Mouse (Mus musculus): ENCODE data around the gene Upk2. TPM values are rescaled to one million over a fixed set of nuclear protein-coding genes. Genes with fewer than 3 reads are reported as not detected.

The Upk2 gene
- polyA plus RNA-seq, 1 experiment from 2014 or later, result not detected

Other genes with a start within 250 kb of the Upk2 start
- gene Cbl, start 220.9 kb downstream of the Upk2 start, polyA plus RNA-seq (2015; fragmentation: Nextera tagmentation; extraction: Ambion mirVana), result 5.1 and 5.8 TPM in 2 replicates
- not detected in 2 replicates for gene Ccdc153, start 214.3 kb downstream of the Upk2 start, polyA plus RNA-seq (2015; fragmentation: Nextera tagmentation; extraction: Ambion mirVana)
- gene Pdzd3, start 203.5 kb downstream of the Upk2 start, polyA plus RNA-seq (2015; fragmentation: Nextera tagmentation; extraction: Ambion mirVana), result 0.07 TPM in 1 of 2 replicates, not detected in the other
- gene Nlrx1, start 186.4 kb downstream of the Upk2 start, polyA plus RNA-seq (2015; fragmentation: Nextera tagmentation; extraction: Ambion mirVana), result 4.1 and 4.2 TPM in 2 replicates
- gene Abcg4, start 166.4 kb downstream of the Upk2 start, polyA plus RNA-seq (2015; fragmentation: Nextera tagmentation; extraction: Ambion mirVana), result 16.4 and 18.6 TPM in 2 replicates
- 12.7 and 14.2 TPM in 2 replicates for gene Hinfp, start 149.3 kb downstream of the Upk2 start, polyA plus RNA-seq (2015; fragmentation: Nextera tagmentation; extraction: Ambion mirVana)
- gene C2cd2l, start 134.7 kb downstream of the Upk2 start, polyA plus RNA-seq (2015; fragmentation: Nextera tagmentation; extraction: Ambion mirVana), result 9.6 and 10.4 TPM in 2 replicates
- gene Dpagt1, start 129.0 kb downstream of the Upk2 start, polyA plus RNA-seq (2015; fragmentation: Nextera tagmentation; extraction: Ambion mirVana), result 17.9 and 18.4 TPM in 2 replicates
- 226 and 228 TPM in 2 replicates for gene H2afx, start 120.3 kb downstream of the Upk2 start, polyA plus RNA-seq (2015; fragmentation: Nextera tagmentation; extraction: Ambion mirVana)
- gene Hmbs, start 110.7 kb downstream of the Upk2 start, polyA plus RNA-seq (2015; fragmentation: Nextera tagmentation; extraction: Ambion mirVana), result 1,466 and 1,543 TPM in 2 replicates
- 14.6 and 15.1 TPM in 2 replicates for gene Vps11, start 93.3 kb downstream of the Upk2 start, polyA plus RNA-seq (2015; fragmentation: Nextera tagmentation; extraction: Ambion mirVana)
- 14.8 and 17.0 TPM in 2 replicates for gene Hyou1, start 75.5 kb downstream of the Upk2 start, polyA plus RNA-seq (2015; fragmentation: Nextera tagmentation; extraction: Ambion mirVana)
- gene Slc37a4, start 58.1 kb downstream of the Upk2 start, polyA plus RNA-seq (2015; fragmentation: Nextera tagmentation; extraction: Ambion mirVana), result 46.3 and 59.8 TPM in 2 replicates
- 758 and 952 TPM in 2 replicates for gene Rps25, start 47.8 kb downstream of the Upk2 start, polyA plus RNA-seq (2015; fragmentation: Nextera tagmentation; extraction: Ambion mirVana)
- 48.2 and 50.4 TPM in 2 replicates for gene Trappc4, start 47.4 kb downstream of the Upk2 start, polyA plus RNA-seq (2015; fragmentation: Nextera tagmentation; extraction: Ambion mirVana)
- gene Ccdc84, start 36.4 kb downstream of the Upk2 start, polyA plus RNA-seq (2015; fragmentation: Nextera tagmentation; extraction: Ambion mirVana), result 12.6 and 13.6 TPM in 2 replicates
- gene Foxr1, start 13.8 kb downstream of the Upk2 start, polyA plus RNA-seq (2015; fragmentation: Nextera tagmentation; extraction: Ambion mirVana), result 0.06 TPM in 1 of 2 replicates, not detected in the other
- gene Bcl9l, start 27.8 kb upstream of the Upk2 start, polyA plus RNA-seq (2015; fragmentation: Nextera tagmentation; extraction: Ambion mirVana), result 1.9 and 2.3 TPM in 2 replicates
- gene Cxcr5, start 106.9 kb upstream of the Upk2 start, polyA plus RNA-seq (2015; fragmentation: Nextera tagmentation; extraction: Ambion mirVana), result 0.13 TPM in 1 of 2 replicates, not detected in the other
- gene Ddx6, start 149.9 kb upstream of the Upk2 start, polyA plus RNA-seq (2015; fragmentation: Nextera tagmentation; extraction: Ambion mirVana), result 6.1 and 6.6 TPM in 2 replicates
- gene Treh, start 218.3 kb upstream of the Upk2 start, polyA plus RNA-seq (2015; fragmentation: Nextera tagmentation; extraction: Ambion mirVana), result not detected in 2 replicates

Data from liver, embryonic 15.5 days (tissue).